Mouse (Mus musculus): Measurements from ENCODE around the gene P3h4.

The P3h4 gene

DNA sequence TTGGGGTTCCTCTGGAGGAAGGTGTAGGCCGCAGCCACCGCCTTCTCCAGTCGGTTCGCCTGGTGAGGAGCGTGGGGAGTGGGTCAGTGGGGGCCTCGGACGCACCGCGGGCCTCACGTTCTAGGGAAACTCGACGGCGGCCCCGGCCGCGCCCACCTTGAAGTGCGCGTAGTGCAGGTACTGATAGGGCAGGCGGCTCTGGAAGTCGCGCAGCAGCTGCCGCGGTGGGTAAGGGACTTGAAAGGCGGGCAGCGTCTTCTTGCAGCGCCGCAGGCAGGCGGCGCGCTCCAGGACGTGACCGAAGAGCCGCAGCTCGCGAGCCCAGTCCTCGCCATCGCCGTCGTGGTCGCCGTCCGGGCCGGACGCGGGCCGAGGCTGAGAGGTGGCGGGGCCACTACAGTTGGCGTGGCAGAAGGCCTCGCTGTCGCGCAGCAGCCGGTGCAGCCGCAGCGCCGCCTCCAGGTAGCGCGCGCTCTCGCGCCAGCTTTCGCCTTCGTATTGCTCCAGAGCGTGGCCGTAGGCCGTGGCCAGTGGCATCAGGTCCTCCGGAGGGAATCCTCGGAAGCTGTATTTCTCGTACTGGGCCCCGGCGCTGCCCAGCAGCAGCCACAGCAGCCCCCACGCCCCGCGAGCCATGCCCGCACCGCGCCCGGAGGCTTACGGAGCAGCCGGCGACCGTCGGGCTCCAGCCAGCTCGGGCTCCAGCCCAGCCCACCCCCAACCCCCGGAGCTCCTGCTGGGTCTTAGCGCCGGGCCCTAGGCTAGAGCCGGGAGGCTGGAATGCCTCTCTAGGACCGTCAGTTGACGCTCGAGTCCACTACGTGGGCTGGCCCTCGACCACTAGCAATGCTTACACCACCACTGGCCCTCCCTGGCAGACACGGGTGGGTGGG is at the start of gene P3h4:
P3h4 (minus strand) TSS at position 816 of the 893 bp plus-strand sequence.
- DNase-seq (ENCODE audit: low spot score) = no peak

DNA sequence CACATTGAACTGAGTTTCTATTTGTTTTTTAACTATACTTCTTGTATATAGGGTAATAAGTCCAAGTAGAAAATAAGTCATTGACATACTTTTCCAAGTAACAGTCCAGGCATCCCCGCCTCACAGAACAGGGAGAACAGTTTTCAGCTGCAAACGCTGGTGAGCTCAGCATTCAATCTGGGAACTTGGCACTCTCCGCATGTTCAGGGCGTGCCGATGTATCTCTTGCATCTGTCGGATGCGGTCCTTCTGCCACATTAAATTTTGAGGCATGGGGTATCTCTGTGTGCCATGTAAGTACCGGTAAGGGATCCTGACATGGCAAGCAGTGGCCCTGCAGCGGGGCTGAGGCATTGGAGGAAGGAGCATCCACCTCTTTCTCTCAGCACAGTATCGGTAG is 48.1 kb upstream of the P3h4 start:
- no peak for DNase-seq (ENCODE audit: low spot score)

DNA sequence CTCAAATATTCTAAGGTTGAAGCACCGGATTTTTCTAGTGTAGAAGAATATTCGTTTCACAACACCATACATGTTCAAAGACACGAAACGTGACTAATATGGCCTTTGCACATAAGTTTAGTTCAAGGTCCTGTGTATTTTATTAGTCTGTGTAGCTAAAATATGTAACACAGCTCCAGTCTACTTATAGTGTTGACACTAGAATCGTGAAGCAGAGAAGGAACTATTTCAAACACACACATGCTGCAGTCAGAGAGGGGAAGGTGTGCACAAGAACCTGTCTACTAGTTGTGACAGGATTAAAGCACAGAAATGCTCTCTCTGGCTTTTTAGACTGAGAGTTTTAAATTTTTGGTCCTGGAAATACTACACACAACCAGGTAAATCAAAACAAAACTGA is 43.1 kb upstream of the P3h4 start:
- DNase-seq (ENCODE audit: low spot score) = no peak

DNA sequence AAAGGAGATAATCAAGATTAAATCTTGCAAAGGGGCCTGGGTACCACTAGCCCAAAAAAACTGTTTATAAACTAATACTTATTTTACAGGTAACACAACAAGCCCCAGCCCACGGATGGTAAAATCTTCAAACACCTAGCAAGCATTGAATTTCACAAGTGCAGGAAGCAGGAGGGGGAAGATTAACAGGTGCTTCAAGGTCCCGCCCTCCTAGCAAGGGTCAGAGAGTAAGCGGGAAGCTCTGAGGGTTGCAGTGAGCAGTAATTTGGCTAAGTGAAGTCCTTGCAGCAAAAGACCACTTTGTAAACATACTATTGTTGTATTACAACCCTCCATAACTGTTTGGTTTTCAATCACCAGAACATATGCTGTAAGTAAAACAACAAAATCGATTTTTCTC is 42.6 kb upstream of the P3h4 start:
- DNase-seq (ENCODE audit: low spot score) = no peak

DNA sequence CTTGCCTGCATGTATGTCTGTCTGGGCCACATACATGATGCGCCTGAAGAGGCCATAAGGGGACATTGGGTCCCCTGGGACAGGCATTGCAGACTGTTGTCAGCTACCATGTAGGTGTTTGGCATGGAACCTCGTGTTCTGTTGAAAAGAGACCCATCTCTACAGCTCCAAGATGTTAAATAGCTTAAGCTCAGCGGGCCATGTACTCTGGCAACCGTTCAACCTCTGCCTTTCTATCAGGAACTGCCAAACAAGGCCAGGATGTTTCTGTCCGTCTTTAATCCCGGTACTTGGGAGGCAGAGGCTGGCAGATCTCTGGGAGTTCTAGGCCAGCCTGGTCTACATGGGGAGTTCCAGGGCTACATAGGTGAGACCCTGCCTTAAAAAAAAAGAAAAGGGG is 28.0 kb upstream of the P3h4 start:
- DNase-seq (ENCODE audit: low spot score) = no peak

DNA sequence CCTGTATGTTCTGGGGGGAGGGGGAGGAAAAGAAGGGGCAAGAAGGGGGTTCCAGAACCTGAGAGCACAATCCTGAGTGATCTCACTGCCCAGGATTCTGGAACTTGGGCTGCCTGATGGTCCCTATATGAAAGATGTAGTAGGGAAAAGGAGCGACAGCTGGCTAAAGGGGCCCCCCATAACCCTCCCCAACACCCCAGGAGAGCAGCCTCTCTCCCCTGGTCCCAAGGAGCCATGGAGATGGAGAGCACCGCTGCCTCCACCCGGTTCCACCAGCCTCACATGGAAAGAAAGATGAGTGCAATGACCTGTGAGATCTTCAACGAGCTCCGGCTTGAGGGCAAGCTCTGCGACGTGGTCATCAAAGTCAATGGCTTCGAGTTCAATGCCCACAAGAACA is 27.2 kb upstream of the P3h4 start, which contains the start of the genes Nt5c3b and Klhl10:
Nt5c3b (minus strand) TSS at position 12 of the 400 bp plus-strand sequence.
Klhl10 (plus strand) TSS at position 121 of the 400 bp plus-strand sequence.
- no peak for DNase-seq (ENCODE audit: low spot score)

DNA sequence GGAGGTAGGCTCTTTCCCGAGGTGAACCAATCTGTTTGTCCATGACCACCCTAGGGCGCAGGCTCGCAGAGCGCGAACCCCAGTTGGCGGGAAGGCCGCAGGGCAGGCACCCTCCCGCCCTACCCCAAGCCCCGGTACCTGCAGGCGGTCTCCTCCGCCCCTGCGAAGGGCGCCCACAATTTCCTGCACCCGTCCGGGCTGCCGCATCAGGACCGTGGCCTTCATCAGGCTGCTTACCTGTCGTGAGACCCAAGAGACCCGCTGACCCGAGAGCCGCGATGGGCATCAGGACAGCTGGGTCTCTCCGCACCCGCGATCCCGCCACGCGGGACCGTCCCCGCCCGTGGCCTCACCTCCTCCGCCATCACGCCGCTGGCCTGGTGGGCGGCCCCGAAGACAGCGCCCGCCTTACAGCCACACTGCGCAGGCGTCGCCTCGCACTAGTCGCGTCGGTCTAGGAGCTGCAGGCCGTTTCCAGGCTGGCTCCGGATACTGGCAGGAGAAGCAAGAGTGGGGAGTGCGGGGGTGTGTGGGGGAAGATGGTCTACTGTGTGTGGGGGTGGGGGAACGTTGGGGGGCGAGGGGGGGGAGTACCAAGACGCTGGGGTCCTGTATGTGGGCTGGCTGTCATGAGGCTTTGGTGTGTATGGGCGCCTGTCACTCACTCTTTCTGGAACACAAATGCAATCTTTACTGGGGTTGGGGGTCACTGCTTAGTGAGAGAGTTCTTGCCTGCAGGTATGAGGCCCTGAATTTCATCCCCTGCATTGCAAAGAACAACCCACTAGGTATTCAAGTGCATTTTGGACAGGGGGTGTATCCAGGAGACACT is 26.3 kb upstream of the P3h4 start:
- DNase-seq (ENCODE audit: low spot score) = peak; percentile 52

DNA sequence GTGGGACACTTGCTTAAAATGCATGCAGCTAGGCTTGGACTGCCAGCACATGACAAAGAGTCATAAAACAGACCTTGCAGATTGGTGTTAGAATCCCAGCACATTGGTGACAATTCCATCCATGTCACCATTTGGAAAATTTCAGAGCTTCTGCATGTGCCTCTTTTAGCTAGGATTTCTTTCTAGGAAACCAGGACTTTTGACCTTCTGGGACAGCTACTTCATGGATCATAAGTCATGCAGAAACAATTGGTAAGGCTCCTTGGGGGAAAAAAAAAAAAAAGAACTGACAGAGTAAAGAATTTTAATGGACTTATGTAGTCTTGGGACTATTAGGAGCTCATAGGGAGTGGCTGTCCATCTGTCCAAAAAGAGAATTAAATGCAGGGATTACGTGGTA is 23.3 kb upstream of the P3h4 start:
- DNase-seq (ENCODE audit: low spot score) = no peak

DNA sequence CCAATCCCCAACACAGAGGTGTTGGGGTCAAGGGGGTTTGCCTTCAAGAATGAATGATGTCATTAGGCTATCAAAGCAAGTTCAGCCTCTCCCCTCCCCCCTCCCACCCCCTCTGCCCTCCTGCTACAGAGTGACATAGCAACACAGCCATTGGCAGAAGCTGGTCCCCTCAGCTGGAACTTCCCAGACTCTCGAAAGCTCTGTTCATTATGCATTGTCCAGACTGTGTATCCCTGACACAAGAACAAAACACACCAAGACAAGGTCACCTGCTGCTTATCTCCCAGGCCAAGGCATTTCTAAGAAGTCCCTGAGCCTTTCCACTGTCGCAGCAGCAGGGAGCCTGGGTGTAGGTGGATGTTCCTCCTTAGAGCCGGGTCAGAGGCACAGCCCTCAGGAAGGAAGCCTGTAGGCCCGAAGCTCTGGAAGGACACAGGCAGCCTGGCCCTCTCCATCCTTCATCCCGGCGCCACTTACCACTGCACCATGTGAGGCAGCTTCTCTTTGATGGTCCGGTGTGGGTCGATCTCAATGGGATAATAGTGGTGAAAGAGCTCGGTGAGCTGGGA is 21.1 kb upstream of the P3h4 start:
- DNase-seq (ENCODE audit: low spot score) = no peak

DNA sequence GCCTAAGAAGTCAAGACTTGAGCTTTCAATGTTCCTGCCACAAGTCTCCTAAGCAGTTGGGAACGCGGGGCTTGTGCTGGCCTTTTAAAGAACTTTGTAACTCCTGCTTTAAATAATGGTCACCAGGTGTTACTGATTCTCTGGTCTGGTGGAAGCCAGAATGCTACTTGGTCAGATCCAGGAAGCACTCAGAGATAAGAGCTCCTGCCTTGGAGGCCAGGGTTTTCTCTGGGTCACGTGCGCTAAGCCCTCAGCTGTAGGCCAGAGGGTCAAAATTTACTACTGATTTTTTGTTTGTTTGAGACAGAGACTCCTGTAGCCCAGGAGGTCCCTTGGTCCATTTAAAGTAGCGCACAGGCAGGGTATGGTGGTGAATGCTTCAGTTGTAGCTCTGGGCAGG is 17.4 kb upstream of the P3h4 start:
- no peak for DNase-seq (ENCODE audit: low spot score)

DNA sequence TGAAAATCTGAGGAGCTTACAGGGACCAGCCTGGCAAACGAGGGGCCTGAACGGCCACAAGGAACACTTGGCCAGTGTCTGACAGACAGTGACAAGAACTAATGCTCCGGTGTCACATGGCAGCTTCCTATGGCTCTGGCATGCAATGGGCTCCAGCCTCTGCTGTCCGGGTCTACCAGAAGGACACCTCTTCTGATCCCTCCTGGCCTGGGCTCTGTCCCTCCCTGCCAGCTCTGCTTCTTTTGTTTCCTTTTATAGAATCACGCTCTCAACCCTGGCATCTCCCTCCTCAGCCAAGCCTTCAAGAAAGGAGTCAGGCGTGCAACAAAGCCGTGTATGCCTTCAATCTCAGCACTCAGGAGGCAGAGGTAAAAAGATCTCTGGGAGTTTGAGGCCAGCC is 15.4 kb upstream of the P3h4 start:
- no peak for DNase-seq (ENCODE audit: low spot score)

DNA sequence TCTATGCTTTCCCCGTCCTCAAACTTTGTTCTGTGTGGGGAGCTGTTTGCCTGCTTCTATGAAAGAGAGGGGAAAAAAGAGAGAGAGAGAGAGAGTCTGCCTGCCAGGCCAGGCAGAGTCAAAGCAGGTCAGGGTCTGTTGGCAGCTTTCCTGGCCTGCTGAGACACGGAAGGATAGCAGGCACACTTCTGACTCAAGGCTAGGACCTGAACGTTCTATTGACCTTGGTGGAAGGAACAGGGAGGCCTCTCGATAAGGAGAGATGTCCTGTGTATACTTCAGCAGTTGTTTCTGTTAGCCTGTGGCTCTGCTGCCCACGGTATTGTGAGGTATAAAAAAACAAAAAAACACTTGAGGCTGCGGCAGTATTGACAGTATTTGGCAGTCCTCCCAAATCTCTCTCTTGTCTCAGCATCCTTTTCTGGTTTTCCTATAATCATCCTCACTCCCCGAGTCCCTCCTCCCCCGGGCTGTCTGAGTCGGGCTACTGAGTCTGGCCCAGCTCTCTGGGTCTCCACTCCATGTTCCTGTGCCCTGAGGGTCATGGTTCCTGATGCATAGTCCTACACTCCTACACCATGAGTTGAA is 14.1 kb upstream of the P3h4 start:
- no peak for DNase-seq (ENCODE audit: low spot score)

DNA sequence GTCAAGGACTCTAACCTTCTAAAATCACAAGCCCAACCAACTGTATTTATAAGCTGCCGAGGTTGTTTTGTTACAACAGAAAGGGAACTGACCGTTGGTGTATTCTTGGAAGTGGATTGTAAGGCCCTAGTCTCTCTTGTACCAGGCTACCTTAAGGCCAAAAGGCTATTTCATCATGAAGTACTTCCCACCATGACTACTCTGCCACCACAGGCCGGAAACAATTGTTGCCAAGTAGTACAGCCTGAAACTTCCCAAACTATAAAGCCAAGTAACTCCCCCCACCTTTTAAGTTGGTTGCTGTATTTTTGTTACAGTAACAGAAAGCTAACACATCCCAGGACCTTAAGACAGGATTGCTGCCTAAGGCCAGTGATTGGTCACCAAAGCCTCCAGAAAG is 12.2 kb upstream of the P3h4 start:
- DNase-seq (ENCODE audit: low spot score) = no peak

DNA sequence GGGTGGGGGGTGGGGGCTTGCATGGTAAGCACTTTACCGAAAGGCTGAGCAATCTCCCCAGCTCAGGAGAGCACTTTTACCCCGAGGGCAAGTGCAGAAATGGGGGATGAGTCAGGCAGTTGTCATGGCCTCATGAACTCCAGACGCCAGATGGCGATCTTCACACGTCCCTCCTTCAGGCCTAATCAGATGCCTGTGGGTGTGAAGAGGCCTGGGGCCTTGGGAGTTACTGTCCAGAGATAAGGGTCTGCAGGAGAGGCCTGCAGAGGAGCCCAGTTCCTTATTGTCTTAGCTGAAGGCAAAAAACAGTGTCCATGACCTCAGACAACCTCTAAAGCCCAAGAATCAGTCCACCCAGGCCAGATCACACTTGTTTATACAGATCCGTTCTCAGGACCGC is 11.2 kb upstream of the P3h4 start:
- DNase-seq (ENCODE audit: low spot score) = peak; percentile 57

DNA sequence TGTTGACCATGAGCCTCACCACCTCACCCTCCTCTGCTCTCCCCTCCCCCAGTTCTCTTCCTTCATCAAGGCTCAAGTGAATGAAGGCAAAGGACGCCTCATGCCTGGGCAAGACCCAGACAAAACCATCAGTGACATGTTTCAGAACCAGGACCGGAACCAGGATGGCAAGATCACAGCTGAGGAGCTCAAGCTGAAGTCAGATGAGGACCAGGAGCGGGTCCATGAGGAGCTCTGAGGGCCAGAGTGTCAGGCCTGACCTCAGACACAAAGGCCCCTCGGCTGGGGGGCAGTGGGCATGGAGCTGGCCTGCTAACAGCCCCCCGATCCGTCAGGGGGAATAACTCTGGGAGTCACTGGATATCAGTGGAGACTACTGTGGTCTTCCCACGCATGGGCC is 9.2 kb upstream of the P3h4 start:
- DNase-seq (ENCODE audit: low spot score) = no peak

DNA sequence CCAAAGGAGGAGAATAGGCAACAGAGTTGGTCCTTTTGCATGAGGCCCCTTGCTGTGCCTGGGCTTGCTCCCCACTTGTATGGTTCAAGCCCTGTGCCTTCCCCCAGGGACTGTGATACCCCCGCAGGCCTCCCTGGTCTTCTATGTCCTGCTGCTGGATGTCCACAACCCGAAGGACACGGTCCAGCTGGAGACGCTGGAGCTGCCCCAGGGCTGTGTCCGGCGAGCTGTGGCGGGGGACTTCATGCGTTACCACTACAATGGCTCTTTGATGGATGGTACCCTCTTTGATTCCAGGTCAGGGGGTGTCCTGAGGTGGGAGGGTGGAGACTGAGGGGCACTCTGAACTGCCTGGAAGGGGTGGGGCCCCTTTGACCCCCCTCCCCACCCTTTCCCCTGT is 6.9 kb upstream of the P3h4 start:
- no peak for DNase-seq (ENCODE audit: low spot score)

DNA sequence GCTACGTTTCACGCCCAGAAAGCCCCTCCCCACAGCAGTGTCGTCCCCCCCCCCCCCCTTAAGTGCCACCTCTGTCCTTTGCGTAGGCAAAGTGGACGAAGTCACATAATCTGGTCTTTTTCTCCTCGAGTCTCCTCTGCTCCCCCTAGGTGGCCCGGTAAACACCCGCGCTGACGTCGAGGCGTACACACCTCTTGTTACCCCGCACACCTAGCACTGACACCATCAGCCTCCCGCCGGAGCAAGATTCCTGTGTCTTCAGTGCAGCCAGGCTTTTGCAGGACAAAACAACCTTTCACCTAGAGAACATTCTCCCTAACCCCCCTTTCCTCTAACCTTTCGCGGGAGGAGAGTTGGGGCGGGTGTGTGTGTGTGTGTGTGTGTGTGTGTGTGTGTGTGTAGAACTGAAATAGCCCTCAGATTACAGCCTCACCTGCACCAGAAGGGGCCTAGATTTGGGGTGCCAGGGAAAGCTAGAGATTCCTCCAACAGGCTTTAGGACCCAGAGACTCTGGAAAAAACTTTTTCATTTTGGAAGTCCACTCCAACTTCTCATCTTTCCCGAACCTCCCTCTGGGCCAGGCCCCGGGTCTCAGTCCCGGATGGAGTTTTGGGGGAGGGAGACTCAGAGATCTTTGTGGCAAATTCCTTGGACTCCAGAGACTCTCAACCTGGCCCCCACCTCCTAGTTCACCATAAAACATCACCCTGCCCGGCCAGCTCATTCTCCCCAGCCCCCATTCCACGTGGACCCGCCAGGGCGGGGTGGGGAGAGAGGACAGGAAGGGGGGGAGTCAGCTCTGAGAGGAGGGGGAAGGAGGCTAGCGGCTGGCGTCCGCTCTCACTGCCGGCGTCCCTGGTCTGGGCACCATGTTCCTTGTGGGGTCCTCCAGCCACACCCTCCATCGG is 532 bp upstream of the P3h4 start, which contains the start of gene Fkbp10:
Fkbp10 (plus strand) TSS at position 784 of the 909 bp plus-strand sequence.
- DNase-seq (ENCODE audit: low spot score) = no peak

DNA sequence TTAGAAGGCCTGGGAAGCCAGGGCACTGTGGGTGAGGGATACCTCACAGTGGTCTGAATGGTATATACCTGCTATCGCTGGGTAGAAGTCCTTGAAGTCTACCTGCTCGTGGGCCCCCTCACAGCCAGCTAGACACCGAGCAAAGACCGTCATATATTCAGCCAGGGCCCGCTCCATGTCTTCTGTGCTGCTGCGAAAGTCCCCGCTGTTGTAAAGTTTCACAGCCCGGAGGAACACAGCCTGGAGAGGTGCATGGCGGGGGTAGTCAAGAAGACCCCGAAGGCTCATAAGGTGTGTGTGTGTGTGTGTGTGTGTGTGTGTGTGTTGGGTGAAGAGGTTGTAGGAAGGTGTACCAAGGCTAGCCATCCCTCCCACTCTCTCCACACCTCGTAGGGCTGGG is 1.1 kb downstream of the P3h4 start:
- no peak for DNase-seq (ENCODE audit: low spot score)

DNA sequence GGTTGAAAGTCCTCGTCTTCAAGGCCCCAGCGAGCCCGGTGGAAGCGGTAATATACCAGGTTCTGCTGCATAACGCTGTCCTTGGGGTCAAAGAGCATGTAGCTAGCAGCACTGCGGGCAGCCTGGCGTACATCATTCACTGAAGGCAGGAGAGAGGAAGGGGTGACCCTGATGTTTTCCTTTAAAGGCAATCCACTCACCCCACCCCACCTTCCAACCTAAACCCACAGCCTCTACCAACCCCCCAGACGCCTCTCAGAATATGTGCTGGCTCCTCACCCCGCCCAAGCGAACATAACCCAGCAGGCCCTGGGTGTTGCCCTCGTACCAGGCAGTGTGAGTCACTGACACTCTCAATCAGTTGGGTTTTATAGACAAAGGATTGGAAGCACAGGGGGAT is 2.9 kb downstream of the P3h4 start:
- no peak for DNase-seq (ENCODE audit: low spot score)

DNA sequence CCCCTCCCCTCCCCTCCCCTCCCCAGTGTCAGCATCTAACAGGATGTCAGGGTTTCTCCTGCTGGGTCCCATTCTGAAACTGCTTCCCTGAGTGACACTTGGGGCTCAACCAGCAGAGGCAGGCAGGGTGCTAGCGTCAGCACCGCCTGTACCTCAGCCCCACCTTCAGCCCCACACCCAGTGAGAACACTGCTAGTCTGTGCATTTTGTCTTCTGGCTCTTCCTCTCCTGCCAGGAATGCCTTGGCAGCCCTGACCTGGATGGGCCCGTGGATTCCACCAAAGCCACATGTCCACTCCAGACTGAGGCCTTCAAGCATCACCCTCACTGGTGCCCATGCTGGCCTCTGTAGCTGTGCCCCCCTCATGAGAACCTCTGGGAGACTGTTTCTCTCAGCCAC is 5.0 kb downstream of the P3h4 start:
- no peak for DNase-seq (ENCODE audit: low spot score)

DNA sequence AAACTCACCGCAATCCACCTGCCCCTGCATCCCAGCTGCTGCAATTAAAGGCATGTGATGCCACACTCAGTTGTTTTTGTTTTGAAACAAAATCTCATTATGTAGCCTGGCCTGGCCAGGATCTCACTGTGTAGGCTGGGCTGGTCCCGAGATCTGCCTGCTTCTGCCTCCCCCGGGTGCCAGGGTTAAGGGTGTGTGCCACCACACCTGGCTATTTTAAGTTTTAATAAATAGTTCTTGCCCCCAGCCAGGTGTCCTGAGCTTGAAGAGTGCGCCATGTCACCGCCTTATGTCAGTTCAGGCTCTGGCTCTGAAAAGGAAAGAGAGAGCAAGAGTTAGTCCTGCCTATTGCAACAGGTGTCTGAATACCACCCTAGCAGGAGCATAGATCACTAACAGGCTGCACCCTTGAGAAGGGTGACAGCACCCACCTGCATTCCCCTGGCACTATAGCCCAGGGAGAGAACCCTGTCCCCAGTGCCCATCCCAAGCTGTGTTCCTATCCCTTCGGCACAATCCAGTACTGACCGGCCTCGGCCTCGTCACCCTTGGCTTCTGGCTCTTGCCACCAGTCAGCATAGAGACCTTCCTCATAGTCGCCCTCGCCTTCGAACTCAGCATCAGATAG is 5.7 kb downstream of the P3h4 start:
- no peak for DNase-seq (ENCODE audit: low spot score)
